Mouse (Mus musculus): ENCODE measurements around the gene Neurod2. TPM values are rescaled to one million over a fixed set of nuclear protein-coding genes. Genes with fewer than 3 reads are reported as not detected.

The Neurod2 gene
- polyA plus RNA-seq, 2 experiments, result not detected

DNA sequence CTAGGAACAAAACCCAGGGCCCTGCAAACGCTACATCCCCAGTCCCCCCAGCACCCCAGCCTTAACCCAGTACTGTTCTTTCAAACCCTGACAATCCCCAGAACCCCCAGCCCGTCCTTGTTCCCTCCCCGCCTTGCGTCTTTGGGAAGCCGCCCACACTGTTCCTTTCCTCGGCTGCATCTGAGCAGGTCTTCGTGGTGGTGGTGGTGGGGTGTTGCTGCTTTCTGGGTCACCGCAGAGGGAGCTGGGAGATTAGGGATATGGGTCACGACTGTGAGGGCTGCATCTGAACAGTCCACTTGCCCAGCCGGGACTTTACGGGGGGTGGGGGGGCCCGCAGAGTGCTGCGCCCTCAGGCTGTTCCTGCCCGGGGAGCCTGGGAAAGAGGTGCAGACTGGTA lies 25.0 kb upstream of the Neurod2 start:
- Histone ChIP-seq H3K4me3 (ENCODE audit: insufficient read depth in 1 of 2, low read depth in 2 of 2, low read length in 2 of 2) (no peak overlapping the region), H3K4me2 (ENCODE audit: low read depth) (no peak overlapping the region), H3K9me3 (ENCODE audit: control insufficient read depth, low read length) (no peaks in the 10 kb centered on the region), H3K4me1 (replicated peaks; ENCODE audit: control insufficient read depth in 2 of 2, insufficient read depth in 2 of 2, low read length in 1 of 2) (peaks cover 9 to 18% of the 10 kb centered on the region in 2 experiments), H3K27ac (no peak overlapping the region), H3K27me3 (ENCODE audit: control insufficient read depth, insufficient read depth, low read length) (peaks cover 25% of the 10 kb centered on the region), H3K36me3 (replicated peaks; ENCODE audit: control insufficient read depth, insufficient read depth, low read depth) (no peaks in the 10 kb centered on the region), H3K9ac (replicated peaks) (no peak overlapping the region)
- ATAC-seq (ENCODE audit: insufficient read depth) (no peak), DNase-seq (ENCODE audit: low read depth in 3 of 3, low spot score in 3 of 3) (no peak)
- no peak for TF ChIP-seq EP300 (IDR thresholded peaks at IDR 0.05; ENCODE audit: low read depth)
- TF ChIP-seq CTCF (IDR thresholded peaks at IDR 0.05; ENCODE audit: low read depth), result no peak
- 58% methylated on average over 14 of the region's 14 CpGs for WGBS (ENCODE audit: insufficient replicate concordance)

DNA sequence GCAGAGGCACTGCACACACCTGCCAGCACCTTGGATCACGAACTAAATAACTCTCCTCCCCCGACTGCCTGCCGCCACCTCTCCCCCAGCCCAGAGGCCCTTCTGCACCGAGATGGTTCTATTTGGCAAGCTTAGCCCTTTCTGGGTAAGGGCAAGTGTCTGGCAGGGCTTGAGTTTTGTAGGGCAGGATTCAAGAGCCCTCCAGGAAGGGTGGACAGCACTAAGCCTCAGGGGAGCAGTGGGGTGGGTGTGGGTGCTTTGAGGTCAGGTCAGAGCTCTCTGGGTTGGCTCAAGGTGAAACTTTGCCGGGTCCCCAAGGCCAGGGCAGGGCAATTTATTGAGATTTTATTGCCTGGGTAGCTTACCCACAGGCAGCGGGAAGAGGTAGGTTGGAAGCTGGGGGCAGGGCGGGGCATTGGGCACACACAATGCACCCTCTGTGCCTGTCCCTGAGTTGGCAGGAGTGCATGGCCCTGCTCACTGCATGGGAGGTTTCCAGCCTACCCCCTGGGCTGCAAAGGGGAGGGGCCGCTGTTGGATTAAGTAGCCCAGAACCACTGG lies 24.3 kb upstream of the Neurod2 start:
- no peak overlapping the region for H3K4me3 ChIP-seq (ENCODE audit: insufficient read depth in 1 of 2, low read depth in 2 of 2, low read length in 2 of 2)
- H3K4me1 ChIP-seq (replicated peaks; ENCODE audit: control insufficient read depth in 2 of 2, insufficient read depth in 2 of 2, low read length in 1 of 2), result peaks cover 6 to 11% of the 10 kb centered on the region in 2 experiments
- H3K4me2 ChIP-seq (ENCODE audit: low read depth), result no peak overlapping the region
- no peak for ATAC-seq (ENCODE audit: insufficient read depth)
- WGBS (ENCODE audit: insufficient replicate concordance), result 37% methylated on average over 8 of the region's 8 CpGs
- H3K27ac ChIP-seq, result no peak overlapping the region
- no peaks in the 10 kb centered on the region for H3K36me3 ChIP-seq (replicated peaks; ENCODE audit: control insufficient read depth, insufficient read depth, low read depth)
- H3K9me3 ChIP-seq (ENCODE audit: control insufficient read depth, low read length), result no peaks in the 10 kb centered on the region
- peaks cover 32% of the 10 kb centered on the region for H3K27me3 ChIP-seq (ENCODE audit: control insufficient read depth, insufficient read depth, low read length)
- H3K9ac ChIP-seq (replicated peaks), result no peak overlapping the region
- no peak for DNase-seq (ENCODE audit: low read depth in 3 of 3, low spot score in 3 of 3)
- TF ChIP-seq CTCF (IDR thresholded peaks at IDR 0.05; ENCODE audit: low read depth) (no peak), EP300 (IDR thresholded peaks at IDR 0.05; ENCODE audit: low read depth) (no peak)

DNA sequence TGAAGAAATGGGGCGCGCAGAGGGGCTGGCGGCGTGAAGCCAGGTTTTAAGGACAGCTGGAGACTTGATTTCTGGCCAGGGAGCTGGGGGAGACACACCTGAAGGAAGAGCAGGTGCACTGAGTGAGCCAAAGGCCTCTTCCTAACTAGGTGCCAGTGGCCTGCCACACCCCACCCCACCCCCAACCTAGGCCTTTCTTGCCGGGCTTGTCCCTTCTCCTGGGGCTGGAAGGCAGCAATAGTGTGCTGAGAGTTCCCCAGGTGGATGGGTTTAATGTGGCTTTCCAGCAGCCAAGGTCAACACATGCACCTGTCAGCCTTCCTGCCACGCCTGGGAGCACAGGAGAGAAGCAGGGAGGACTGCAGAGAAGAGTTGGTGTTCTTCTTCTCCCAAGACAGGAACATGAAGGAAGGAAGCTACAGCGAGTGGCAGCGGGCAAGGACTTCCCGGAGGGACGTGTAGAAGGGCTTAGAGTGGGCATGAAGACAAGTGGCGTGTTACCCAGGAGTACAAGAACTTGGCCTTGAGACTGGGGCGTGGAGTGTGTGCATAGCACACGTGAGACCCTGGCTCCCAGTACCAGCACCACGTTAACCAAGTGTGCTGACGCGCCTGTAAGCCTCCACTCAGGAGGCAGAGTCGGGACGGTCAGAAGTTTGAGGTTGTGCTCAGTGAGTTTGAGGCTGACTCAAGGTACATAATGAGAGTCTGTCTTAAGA lies 23.0 kb upstream of the Neurod2 start:
- Histone ChIP-seq H3K4me1 (replicated peaks; ENCODE audit: control insufficient read depth in 2 of 2, insufficient read depth in 2 of 2, low read length in 1 of 2) (peaks cover 2 to 7% of the 10 kb centered on the region in 2 experiments), H3K4me2 (ENCODE audit: low read depth) (no peak overlapping the region), H3K9me3 (ENCODE audit: control insufficient read depth, low read length) (no peaks in the 10 kb centered on the region), H3K27ac (no peak overlapping the region), H3K36me3 (replicated peaks; ENCODE audit: control insufficient read depth, insufficient read depth, low read depth) (no peaks in the 10 kb centered on the region), H3K27me3 (ENCODE audit: control insufficient read depth, insufficient read depth, low read length) (peaks cover 45% of the 10 kb centered on the region), H3K4me3 (ENCODE audit: insufficient read depth in 1 of 2, low read depth in 2 of 2, low read length in 2 of 2) (no peak overlapping the region), H3K9ac (replicated peaks) (no peak overlapping the region)
- no peak for TF ChIP-seq EP300 (IDR thresholded peaks at IDR 0.05; ENCODE audit: low read depth)
- no peak for TF ChIP-seq CTCF (IDR thresholded peaks at IDR 0.05; ENCODE audit: low read depth)
- 59% methylated on average over 18 of the region's 18 CpGs for WGBS (ENCODE audit: insufficient replicate concordance)
- DNase-seq (ENCODE audit: low read depth in 3 of 3, low spot score in 3 of 3) (no peak), ATAC-seq (ENCODE audit: insufficient read depth) (no peak)

DNA sequence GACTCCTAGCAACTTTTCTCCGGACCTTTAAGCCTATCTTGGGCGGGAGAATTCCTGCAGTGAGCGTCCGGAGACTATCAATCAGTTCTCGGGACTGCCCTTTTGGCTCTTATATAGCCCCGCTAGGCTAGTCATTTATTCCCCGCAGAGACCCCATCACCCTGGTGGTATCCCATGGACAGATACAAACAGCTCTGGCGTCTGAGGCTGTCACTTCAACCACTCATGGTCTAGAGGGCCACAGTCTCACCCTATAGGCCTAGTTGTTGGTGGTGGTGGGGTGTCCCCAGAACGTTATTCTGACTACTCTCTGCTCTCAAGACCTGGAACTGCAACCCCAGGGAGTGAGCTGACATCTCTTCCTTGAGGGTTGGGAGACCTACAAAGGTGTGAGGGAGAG lies 19.9 kb upstream of the Neurod2 start:
- Histone ChIP-seq H3K4me2 (ENCODE audit: low read depth) (no peak overlapping the region), H3K4me1 (replicated peaks; ENCODE audit: control insufficient read depth in 2 of 2, insufficient read depth in 2 of 2, low read length in 1 of 2) (no peaks in the 10 kb centered on the region)
- WGBS (ENCODE audit: insufficient replicate concordance), result 7% methylated on average over 9 of the region's 9 CpGs

GRCm38 (mm10) chr11:98348083-98348961 lies 18.9 kb upstream of the Neurod2 start, which contains the start of gene Ppp1r1b:
Ppp1r1b (plus strand) TSS chr11:98348404.
- peaks cover 64% of the 10 kb centered on the region for H3K27me3 ChIP-seq (ENCODE audit: control insufficient read depth, insufficient read depth, low read length)
- no peaks in the 10 kb centered on the region for H3K9me3 ChIP-seq (ENCODE audit: control insufficient read depth, low read length)
- H3K9ac ChIP-seq (replicated peaks), result no peak within 1 kb of the TSS
- no peaks in the 10 kb centered on the region for H3K36me3 ChIP-seq (replicated peaks; ENCODE audit: control insufficient read depth, insufficient read depth, low read depth)
- DNase-seq (ENCODE audit: low read depth in 3 of 3, low spot score in 3 of 3) (no peak), ATAC-seq (ENCODE audit: insufficient read depth) (no peak)
- H3K4me3 ChIP-seq (ENCODE audit: insufficient read depth in 1 of 2, low read depth in 2 of 2, low read length in 2 of 2), result peak within 1 kb of the TSS in 1 of 2 experiments; percentile 29; a peak in 2 of 4 replicates
- H3K27ac ChIP-seq, result no peak within 1 kb of the TSS
- no peak for TF ChIP-seq EP300 (IDR thresholded peaks at IDR 0.05; ENCODE audit: low read depth)
- TF ChIP-seq CTCF (IDR thresholded peaks at IDR 0.05; ENCODE audit: low read depth), result no peak
- H3K4me2 ChIP-seq (ENCODE audit: low read depth), result peak within 1 kb of the TSS; percentile 45
- 1% methylated on average over 55 of the region's 55 CpGs for WGBS (ENCODE audit: insufficient replicate concordance)
- H3K4me1 ChIP-seq (replicated peaks; ENCODE audit: control insufficient read depth in 2 of 2, insufficient read depth in 2 of 2, low read length in 1 of 2), result no peaks in the 10 kb centered on the region

More for the DNA sequence above, 19.9 kb upstream of the Neurod2 start:
- ATAC-seq (ENCODE audit: insufficient read depth) (no peak), DNase-seq (ENCODE audit: low read depth in 3 of 3, low spot score in 3 of 3) (no peak)
- Histone ChIP-seq H3K9ac (replicated peaks) (no peak overlapping the region), H3K4me3 (ENCODE audit: insufficient read depth in 1 of 2, low read depth in 2 of 2, low read length in 2 of 2) (no peak overlapping the region), H3K9me3 (ENCODE audit: control insufficient read depth, low read length) (no peaks in the 10 kb centered on the region), H3K36me3 (replicated peaks; ENCODE audit: control insufficient read depth, insufficient read depth, low read depth) (no peaks in the 10 kb centered on the region), H3K27ac (no peak overlapping the region), H3K27me3 (ENCODE audit: control insufficient read depth, insufficient read depth, low read length) (peaks cover 66% of the 10 kb centered on the region)
- no peak for TF ChIP-seq EP300 (IDR thresholded peaks at IDR 0.05; ENCODE audit: low read depth)
- TF ChIP-seq CTCF (IDR thresholded peaks at IDR 0.05; ENCODE audit: low read depth), result no peak

Data from liver, embryonic 14.5 days (tissue).